Mouse (Mus musculus) neural tube, embryonic 15.5 days (tissue): ENCODE results near the gene Arl14. TPM values are rescaled to one million over a fixed set of nuclear protein-coding genes. Genes with fewer than 3 reads are reported as not detected.
"Not testable (repeated sequence)": the region's sequence is repeated elsewhere in the genome, so short reads cannot be mapped to it uniquely, and the experiment has no call there.

Source experiments
- ATAC-seq: fragments of 200-750 bp; cut with Nextera tagmentation; 2 replicates; pipeline ENCODE4 v1.8.0; 2017; ENCODE audit warnings: mild to moderate bottlenecking, moderate TSS enrichment, moderate library complexity; ENCODE audit not compliant: low FRiP score
- H3K27ac ChIP-seq: fragments of 300-500 bp; sonication (generic); replicated peaks from 2 replicates; pipeline ENCODE4 v1.5.1; 2015; ENCODE audit warnings: mild to moderate bottlenecking, inconsistent platforms
- H3K27me3 ChIP-seq: fragments of 300-500 bp; sonication (generic); replicated peaks from 2 replicates; pipeline ENCODE4 v1.6.1; 2015; ENCODE audit warnings: inconsistent platforms
- H3K36me3 ChIP-seq: fragments of 300-500 bp; sonication (generic); 2 replicates; pipeline ENCODE4 v1.6.1; 2015; ENCODE audit warnings: inconsistent platforms
- H3K4me1 ChIP-seq: fragments of 300-500 bp; sonication (generic); 2 replicates; pipeline ENCODE4 v1.6.1; 2015; ENCODE audit warnings: inconsistent platforms
- H3K4me2 ChIP-seq: fragments of 300-500 bp; sonication (generic); 2 replicates; pipeline ENCODE4 v1.6.1; 2015; ENCODE audit warnings: inconsistent platforms, mild to moderate bottlenecking, moderate library complexity
- H3K4me3 ChIP-seq: fragments of 300-500 bp; sonication (generic); replicated peaks from 2 replicates; pipeline ENCODE4 v1.5.1; 2015; ENCODE audit warnings: mild to moderate bottlenecking, inconsistent platforms
- H3K9ac ChIP-seq: fragments of 300-500 bp; sonication (generic); replicated peaks from 2 replicates; pipeline ENCODE4 v1.6.1; 2015; ENCODE audit warnings: mild to moderate bottlenecking, inconsistent platforms
- H3K9me3 ChIP-seq: fragments of 300-500 bp; sonication (generic); replicated peaks from 2 replicates; pipeline ENCODE4 v1.6.1; 2016; ENCODE audit warnings: inconsistent platforms
- WGBS: fragments of 180-500 bp; shearing (Covaris S2); methylation state at CpG from one replicate; pipeline ENCODE4 v1.1.7; 2015; ENCODE audit warnings: mixed read lengths; 5-methylcytosine and 5-hydroxymethylcytosine counted together
- polyA plus RNA-seq: library from polyadenylated mRNA; unstranded; fragments of >200 nt; fragmentation: Nextera tagmentation; extraction: Ambion mirVana; gene quantifications from 2 replicates; pipeline ENCODE4 v1.2.1, GENCODE M21; 2015

Gene Arl14
- polyA plus RNA-seq, 1 experiment from 2014 or later = not detected

DNA sequence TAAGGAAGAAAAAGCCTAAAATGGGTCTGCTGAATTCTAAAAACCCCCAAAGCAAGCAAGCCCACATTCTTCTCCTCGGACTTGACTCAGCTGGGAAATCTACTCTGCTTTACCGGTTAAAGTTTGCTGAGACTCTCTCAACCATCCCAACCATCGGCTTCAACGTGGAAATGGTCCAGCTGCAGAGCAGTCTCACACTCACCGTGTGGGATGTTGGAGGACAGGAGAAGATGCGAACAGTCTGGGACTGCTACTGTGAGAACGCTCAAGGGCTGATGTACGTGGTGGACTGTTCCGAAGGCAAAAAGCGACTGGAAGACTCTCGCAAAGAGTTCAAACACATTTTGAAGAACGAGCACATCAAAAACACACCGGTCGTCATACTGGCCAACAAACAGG, 282 bp downstream of the Arl14 start:
- Histone ChIP-seq H3K36me3 (no peaks in the 10 kb centered on the region), H3K9ac (no peak overlapping the region), H3K27me3 (no peaks in the 10 kb centered on the region), H3K9me3 (no peaks in the 10 kb centered on the region), H3K4me3 (no peak overlapping the region), H3K27ac (no peak overlapping the region), H3K4me1 (no peaks in the 10 kb centered on the region), H3K4me2 (no peak overlapping the region)
- ATAC-seq = no peak
- 90% methylated on average over 14 of the region's 14 CpGs for WGBS

DNA sequence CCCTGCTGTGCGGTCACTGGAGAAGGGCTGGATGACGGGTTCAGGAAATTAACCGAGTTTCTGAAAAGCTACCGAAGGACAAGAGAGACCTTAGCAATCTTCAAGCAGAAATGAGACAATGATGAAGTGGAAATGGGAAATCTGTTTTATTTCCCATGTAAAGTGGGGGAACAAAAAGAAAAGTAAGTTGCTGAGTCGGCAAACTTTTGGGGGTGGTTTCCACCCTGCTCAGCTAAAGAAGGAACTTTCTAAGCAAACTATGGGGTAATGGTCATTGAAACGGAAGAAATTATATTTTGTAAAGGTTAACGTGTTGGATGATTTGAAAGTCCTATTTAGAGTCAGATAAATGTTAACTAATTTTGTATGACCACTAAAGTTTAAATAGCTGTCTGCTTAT, 768 bp downstream of the Arl14 start:
- H3K36me3 ChIP-seq = no peaks in the 10 kb centered on the region
- H3K4me3 ChIP-seq = no peak overlapping the region
- 82% methylated on average over 7 of the region's 7 CpGs for WGBS
- H3K27me3 ChIP-seq = no peaks in the 10 kb centered on the region
- no peaks in the 10 kb centered on the region for H3K4me1 ChIP-seq
- H3K9me3 ChIP-seq = no peaks in the 10 kb centered on the region
- no peak overlapping the region for H3K4me2 ChIP-seq
- ATAC-seq = no peak
- H3K27ac ChIP-seq = no peak overlapping the region
- no peak overlapping the region for H3K9ac ChIP-seq

DNA sequence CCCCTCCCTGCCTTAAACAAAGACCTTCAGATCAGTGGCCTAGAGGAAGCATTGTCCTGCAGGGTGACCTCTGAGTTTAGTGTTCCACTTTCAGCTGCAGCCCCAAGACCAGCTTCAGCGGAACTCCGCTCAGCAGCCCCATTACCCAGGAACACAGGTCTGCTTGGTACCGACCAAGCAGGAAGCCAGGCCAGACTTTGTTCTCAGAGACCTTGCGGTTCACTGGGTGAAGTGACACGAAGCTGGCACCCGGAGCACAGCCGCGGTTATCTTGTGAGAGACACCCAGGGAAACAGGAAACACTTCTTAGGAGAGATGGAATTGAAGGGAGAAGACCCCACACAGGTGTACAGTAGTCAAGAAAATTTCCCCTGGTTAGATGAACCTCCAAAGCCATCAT, 1.4 kb downstream of the Arl14 start:
- no peak overlapping the region for H3K27ac ChIP-seq
- no peak for ATAC-seq
- no peaks in the 10 kb centered on the region for H3K4me1 ChIP-seq
- no peaks in the 10 kb centered on the region for H3K9me3 ChIP-seq
- H3K36me3 ChIP-seq = no peaks in the 10 kb centered on the region
- no peaks in the 10 kb centered on the region for H3K27me3 ChIP-seq
- no peak overlapping the region for H3K4me2 ChIP-seq
- 80% methylated on average over 8 of the region's 8 CpGs for WGBS
- no peak overlapping the region for H3K9ac ChIP-seq
- no peak overlapping the region for H3K4me3 ChIP-seq

DNA sequence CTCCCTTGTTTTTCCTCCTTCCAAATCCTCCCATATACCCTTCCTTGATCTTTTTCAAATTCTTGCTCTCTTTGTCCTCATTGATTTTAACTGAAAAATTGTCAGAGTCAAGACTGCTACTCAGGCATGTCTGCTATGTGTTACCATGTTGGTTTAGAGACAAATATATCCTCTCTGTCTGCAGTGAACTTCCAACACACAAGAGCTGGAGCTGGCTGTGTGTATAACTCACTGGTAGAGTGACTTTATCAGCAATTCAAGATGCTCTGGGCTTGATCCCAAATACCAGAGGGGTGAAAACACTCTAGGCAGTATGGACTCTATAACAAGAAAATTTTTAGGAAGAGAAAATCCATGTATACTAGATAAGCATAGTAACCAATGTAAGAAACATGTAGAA, 2.8 kb downstream of the Arl14 start:
- no peak for ATAC-seq
- Histone ChIP-seq H3K27me3 (no peaks in the 10 kb centered on the region), H3K4me3 (no peak overlapping the region), H3K9ac (no peak overlapping the region), H3K36me3 (no peaks in the 10 kb centered on the region), H3K9me3 (no peaks in the 10 kb centered on the region), H3K4me1 (no peaks in the 10 kb centered on the region), H3K27ac (no peak overlapping the region), H3K4me2 (no peak overlapping the region)

DNA sequence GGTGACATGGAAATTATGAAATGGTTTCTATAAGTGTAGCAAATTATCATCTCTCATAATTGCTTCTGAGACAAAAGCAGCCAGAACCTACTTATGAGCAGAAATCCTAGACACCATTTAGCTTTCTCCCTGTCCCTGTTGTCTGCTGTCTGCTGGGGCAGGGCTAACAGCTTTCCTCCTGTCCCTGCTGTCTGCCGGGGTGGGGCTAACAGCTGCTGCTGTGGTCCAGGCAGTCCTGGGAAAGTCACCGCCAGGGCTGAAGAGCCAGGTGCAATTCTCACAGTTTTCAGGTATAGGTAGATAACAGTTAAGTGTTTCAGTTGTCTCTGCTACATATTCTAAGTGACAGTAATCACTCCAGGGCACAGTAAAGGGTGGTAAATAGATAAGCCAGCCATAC, 4.3 kb downstream of the Arl14 start:
- no peak overlapping the region for H3K4me3 ChIP-seq
- H3K4me2 ChIP-seq = no peak overlapping the region
- H3K9me3 ChIP-seq = no peaks in the 10 kb centered on the region
- WGBS = 69% methylated on average over 2 of the region's 2 CpGs
- H3K9ac ChIP-seq = no peak overlapping the region
- no peak overlapping the region for H3K27ac ChIP-seq
- ATAC-seq = no peak
- no peaks in the 10 kb centered on the region for H3K4me1 ChIP-seq
- no peaks in the 10 kb centered on the region for H3K27me3 ChIP-seq
- H3K36me3 ChIP-seq = no peaks in the 10 kb centered on the region

DNA sequence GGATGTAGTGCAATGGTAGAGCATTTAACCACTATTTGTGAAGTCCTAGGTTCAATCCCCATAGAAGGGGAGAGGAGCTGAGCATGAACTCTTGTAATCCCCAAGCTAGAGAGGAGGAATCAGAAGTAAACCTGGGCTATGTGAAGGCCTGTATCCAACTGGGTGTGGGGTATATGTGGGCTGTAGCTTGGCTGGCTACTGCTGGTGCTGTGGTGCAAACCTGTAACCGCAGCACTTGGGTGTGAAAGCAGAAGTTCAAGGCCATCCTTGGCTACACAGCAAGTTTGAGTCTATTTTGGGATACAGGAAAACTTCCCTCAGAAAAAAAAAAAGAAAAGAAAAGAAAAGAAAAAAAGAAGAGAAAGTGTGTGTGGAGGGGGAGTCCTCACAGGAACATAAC, 5.8 kb downstream of the Arl14 start:
- no peak for ATAC-seq
- no peak overlapping the region for H3K9ac ChIP-seq
- H3K27ac ChIP-seq = no peak overlapping the region
- WGBS = 83% methylated on average over 1 of the region's 1 CpGs
- H3K4me3 ChIP-seq = no peak overlapping the region
- H3K4me2 ChIP-seq = no peak overlapping the region
- no peaks in the 10 kb centered on the region for H3K27me3 ChIP-seq
- H3K36me3 ChIP-seq = no peaks in the 10 kb centered on the region
- H3K9me3 ChIP-seq = no peaks in the 10 kb centered on the region
- no peaks in the 10 kb centered on the region for H3K4me1 ChIP-seq

DNA sequence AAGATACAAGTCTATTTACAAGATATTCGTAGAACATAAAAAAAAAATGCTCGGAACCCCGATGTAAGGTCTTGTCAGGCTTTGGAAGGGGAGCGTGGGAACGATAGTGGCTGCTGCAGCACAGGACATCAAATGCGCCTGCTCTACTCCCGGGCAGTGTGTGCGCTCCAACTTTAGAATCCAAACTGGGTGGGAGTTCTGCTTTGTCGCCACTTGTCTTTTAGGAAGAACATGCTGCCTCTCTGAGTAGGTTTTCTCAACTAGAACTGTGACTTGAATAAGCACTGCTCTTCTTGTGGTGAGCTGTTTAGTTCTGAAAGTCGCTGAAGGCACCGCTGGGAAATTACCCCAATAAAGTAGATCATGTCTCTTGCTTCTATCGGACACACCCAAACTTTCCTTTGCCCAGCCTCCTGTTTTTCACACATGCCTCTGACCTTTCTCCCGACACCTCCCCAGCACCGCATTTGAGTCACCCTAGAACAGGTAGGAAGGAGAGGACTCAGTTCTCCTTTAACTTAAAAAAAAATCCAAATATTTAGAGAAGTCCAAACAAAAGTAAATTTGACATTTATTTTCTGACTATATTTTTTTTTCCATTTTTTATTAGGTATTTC, 9.4 kb downstream of the Arl14 start:
- Histone ChIP-seq H3K9ac (no peak overlapping the region), H3K4me2 (no peak overlapping the region), H3K27ac (no peak overlapping the region), H3K27me3 (no peaks in the 10 kb centered on the region), H3K36me3 (no peaks in the 10 kb centered on the region), H3K4me1 (no peaks in the 10 kb centered on the region), H3K4me3 (no peak overlapping the region), H3K9me3 (no peaks in the 10 kb centered on the region)
- ATAC-seq = no peak
- 84% methylated on average over 14 of the region's 14 CpGs for WGBS

DNA sequence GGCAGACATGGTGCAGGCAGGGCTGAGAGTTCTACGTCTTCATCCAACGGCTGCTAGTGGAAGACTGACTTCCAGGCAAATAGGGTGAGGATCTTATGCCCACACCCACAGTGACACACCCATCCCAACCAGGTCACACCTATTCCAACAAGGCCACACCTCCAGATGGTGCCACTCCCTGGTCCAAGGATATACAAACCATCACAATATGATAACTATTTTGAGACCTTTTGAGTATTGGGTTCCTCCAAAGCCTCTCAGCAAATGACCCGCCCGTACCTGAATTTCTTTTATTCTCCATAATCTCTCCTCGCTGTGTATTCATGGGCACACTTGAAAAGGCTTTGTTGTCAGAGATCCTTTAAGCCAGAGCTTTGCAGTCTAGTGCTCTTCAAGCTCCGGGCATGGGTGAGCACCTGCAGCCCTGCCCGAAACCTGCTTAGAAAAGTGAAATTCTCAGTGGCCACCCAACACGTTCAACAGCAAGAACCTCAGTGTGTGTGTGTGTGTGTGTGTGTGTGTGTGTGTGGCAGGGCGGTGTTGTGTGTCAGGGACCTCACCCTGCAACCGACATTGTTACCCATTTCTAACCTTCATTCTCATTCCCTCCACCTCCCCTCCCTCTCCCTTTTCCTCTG, 11.5 kb downstream of the Arl14 start:
- H3K27me3 ChIP-seq, H3K27ac ChIP-seq, H3K4me1 ChIP-seq, H3K36me3 ChIP-seq, H3K4me2 ChIP-seq, H3K9ac ChIP-seq, ATAC-seq, H3K4me3 ChIP-seq, H3K9me3 ChIP-seq: not testable (repeated sequence)
- WGBS = 94% methylated on average over 10 of the region's 10 CpGs

DNA sequence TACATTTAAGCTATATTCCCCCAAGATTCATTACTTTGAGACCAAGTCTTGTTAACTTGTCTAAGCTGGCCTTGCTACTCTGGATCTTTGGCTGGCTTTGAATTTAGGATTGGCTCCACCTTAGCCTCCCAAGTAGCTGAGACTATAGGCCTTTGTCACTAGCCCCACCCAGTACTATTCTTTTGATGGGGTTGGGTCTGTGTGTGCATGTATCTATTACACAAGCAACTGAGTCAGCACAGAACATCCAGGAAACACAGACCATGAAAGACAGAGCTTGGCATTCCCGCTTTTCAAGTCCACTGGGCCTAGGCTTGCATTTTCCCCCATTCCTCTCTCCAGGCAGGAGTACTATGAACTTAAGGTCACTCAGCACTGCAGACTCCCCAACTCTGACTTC, 12.3 kb downstream of the Arl14 start:
- ATAC-seq = no peak
- H3K4me2 ChIP-seq = no peak overlapping the region
- no peak overlapping the region for H3K4me3 ChIP-seq
- no peaks in the 10 kb centered on the region for H3K4me1 ChIP-seq
- H3K27ac ChIP-seq = no peak overlapping the region
- no peak overlapping the region for H3K9ac ChIP-seq
- H3K36me3 ChIP-seq = no peaks in the 10 kb centered on the region
- H3K9me3 ChIP-seq = no peaks in the 10 kb centered on the region
- no peaks in the 10 kb centered on the region for H3K27me3 ChIP-seq
- WGBS = 96% methylated on average over 1 of the region's 1 CpGs

DNA sequence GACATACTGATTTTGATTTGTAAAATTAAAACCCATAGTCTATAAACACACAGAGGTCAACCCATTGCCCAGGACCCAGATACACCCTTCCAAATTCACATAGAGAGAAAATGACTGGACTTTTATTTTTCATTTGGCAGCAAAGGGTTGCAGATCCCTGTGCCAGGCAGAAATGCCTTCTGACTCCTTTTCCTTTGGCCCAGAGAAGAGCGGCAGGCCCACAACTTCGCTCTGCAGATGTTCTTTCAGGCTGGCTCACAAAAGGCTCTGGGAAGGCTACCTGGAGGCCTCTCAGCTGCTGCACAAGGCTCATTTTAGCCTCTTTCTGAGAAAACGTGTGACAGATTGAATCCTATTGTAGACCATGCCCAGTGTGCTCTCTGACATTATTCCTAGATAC, 13.6 kb downstream of the Arl14 start:
- Histone ChIP-seq H3K4me1 (no peaks in the 10 kb centered on the region), H3K27ac (no peak overlapping the region), H3K9ac (no peak overlapping the region), H3K9me3 (no peaks in the 10 kb centered on the region), H3K27me3 (no peaks in the 10 kb centered on the region), H3K4me3 (no peak overlapping the region), H3K36me3 (no peaks in the 10 kb centered on the region), H3K4me2 (no peak overlapping the region)
- no peak for ATAC-seq
- WGBS = 64% methylated on average over 3 of the region's 3 CpGs

DNA sequence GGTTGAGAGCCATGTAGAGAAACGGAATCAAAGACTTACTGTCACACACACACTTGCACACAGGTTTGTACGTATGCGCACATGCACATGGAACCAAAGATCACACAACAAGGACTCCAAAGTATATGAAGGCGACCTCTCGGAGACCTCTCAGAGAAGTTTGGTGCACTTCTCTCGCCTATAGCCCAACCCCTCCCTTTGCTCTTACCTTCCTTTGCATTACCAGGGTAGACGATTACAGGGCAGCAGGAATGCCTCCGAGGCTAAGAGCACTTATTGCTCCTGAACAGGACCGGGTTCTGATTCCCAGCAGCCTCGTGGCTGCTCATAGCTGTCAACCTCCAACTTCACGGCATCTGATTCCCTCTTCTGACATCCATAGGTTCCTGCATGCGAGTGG, 14.3 kb downstream of the Arl14 start:
- H3K4me2 ChIP-seq = no peak overlapping the region

DNA sequence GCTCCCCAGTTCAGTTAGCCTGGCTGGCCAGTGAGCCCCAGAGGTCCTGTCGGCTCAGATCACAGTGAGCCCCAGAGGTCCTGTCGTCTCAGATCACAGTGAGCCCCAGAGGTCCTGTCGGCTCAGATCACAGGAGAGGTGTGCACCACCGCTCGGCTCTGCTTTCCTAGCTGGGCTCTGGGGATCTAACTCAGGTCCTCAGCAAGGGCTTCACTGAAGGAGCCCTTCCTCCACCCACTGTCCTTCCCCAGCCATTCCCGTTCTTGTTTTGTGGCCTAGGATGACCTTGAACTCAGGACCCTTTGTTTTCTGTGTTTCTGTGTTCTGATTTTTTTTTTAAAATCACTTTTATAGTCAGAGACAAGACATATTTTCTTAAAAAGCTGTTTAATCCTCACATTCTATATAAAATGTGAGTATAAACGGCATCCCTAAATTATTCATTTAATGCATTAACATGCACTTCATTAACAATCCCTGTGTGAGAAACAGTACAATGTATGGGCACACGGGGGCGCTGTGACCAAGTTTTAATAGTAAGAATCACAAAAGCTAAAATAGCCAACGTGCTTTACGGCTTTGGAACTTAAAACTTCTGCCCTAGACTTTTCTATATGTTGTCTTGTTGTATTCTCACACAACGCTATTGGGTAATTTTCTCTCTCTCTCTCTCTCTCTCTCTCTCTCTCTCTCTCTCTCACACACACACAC, 16.1 kb downstream of the Arl14 start:
- no peak overlapping the region for H3K4me3 ChIP-seq
- H3K4me1 ChIP-seq = no peaks in the 10 kb centered on the region
- no peaks in the 10 kb centered on the region for H3K36me3 ChIP-seq
- H3K27ac ChIP-seq = no peak overlapping the region
- H3K9me3 ChIP-seq = no peaks in the 10 kb centered on the region
- no peaks in the 10 kb centered on the region for H3K27me3 ChIP-seq
- no peak for ATAC-seq
- no peak overlapping the region for H3K4me2 ChIP-seq
- H3K9ac ChIP-seq = no peak overlapping the region
- WGBS = 47% methylated on average over 12 of the region's 12 CpGs

More for the DNA sequence above, 14.3 kb downstream of the Arl14 start:
- no peaks in the 10 kb centered on the region for H3K27me3 ChIP-seq
- no peaks in the 10 kb centered on the region for H3K36me3 ChIP-seq
- no peak overlapping the region for H3K27ac ChIP-seq
- no peaks in the 10 kb centered on the region for H3K9me3 ChIP-seq
- ATAC-seq = no peak
- 88% methylated on average over 12 of the region's 12 CpGs for WGBS
- no peak overlapping the region for H3K9ac ChIP-seq
- no peaks in the 10 kb centered on the region for H3K4me1 ChIP-seq
- no peak overlapping the region for H3K4me3 ChIP-seq
